Mouse (Mus musculus): ENCODE data around the gene Msi2. TPM values are rescaled to one million over a fixed set of nuclear protein-coding genes. Genes with fewer than 3 reads are reported as not detected.

The Msi2 gene
- polyA plus RNA-seq, 1 experiment = 21.9 TPM

- peaks cover 4% of the 10 kb centered on the region; the same call in 1 of the 2 replicates for H3K4me1 ChIP-seq (ENCODE audit: control insufficient read depth, insufficient read depth, low read length)
- TF ChIP-seq CTCF (IDR thresholded peaks at IDR 0.05; ENCODE audit: control insufficient read depth, insufficient read depth, low read length) (no peak), POLR2A (IDR thresholded peaks at IDR 0.05; ENCODE audit: borderline replicate concordance, control insufficient read depth, low read depth, low read length) (no peak)
- no peak overlapping the region for H3K4me3 ChIP-seq (replicated peaks; ENCODE audit: control insufficient read depth, low read depth, low read length)
- 55% methylated on average over 1 of the region's 1 CpGs for WGBS
- no peak overlapping the region for H3K27ac ChIP-seq (ENCODE audit: control insufficient read depth, insufficient read depth, low read depth, low read length, poor library complexity)
Observed at GRCm38 (mm10) chr11:88634627-88635026, 83.7 kb downstream of the Msi2 start.

GRCm38 (mm10) chr11:88631932-88632230 is 86.4 kb downstream of the Msi2 start:
- H3K4me1 ChIP-seq (ENCODE audit: control insufficient read depth, insufficient read depth, low read length) = peaks cover 4% of the 10 kb centered on the region; the same call in 1 of the 2 replicates
- H3K27ac ChIP-seq (ENCODE audit: control insufficient read depth, insufficient read depth, low read depth, low read length, poor library complexity) = no peak overlapping the region
- TF ChIP-seq CTCF (IDR thresholded peaks at IDR 0.05; ENCODE audit: control insufficient read depth, insufficient read depth, low read length) (no peak), POLR2A (IDR thresholded peaks at IDR 0.05; ENCODE audit: borderline replicate concordance, control insufficient read depth, low read depth, low read length) (no peak)
- no peak overlapping the region for H3K4me3 ChIP-seq (replicated peaks; ENCODE audit: control insufficient read depth, low read depth, low read length)
- WGBS = 21% methylated on average over 3 of the region's 3 CpGs

- H3K4me1 ChIP-seq (ENCODE audit: control insufficient read depth, insufficient read depth, low read length) = peaks cover 4% of the 10 kb centered on the region; the same call in 1 of the 2 replicates
- TF ChIP-seq POLR2A (IDR thresholded peaks at IDR 0.05; ENCODE audit: borderline replicate concordance, control insufficient read depth, low read depth, low read length) (no peak), CTCF (IDR thresholded peaks at IDR 0.05; ENCODE audit: control insufficient read depth, insufficient read depth, low read length) (no peak)
- WGBS = 55% methylated on average over 8 of the region's 8 CpGs
- H3K4me3 ChIP-seq (replicated peaks; ENCODE audit: control insufficient read depth, low read depth, low read length) = no peak overlapping the region
- H3K27ac ChIP-seq (ENCODE audit: control insufficient read depth, insufficient read depth, low read depth, low read length, poor library complexity) = no peak overlapping the region
Observed at GRCm38 (mm10) chr11:88631084-88631931, 87.0 kb downstream of the Msi2 start.

GRCm38 (mm10) chr11:88629619-88630018 is 88.7 kb downstream of the Msi2 start:
- Histone ChIP-seq H3K4me3 (replicated peaks; ENCODE audit: control insufficient read depth, low read depth, low read length) (no peak overlapping the region), H3K4me1 (ENCODE audit: control insufficient read depth, insufficient read depth, low read length) (peaks cover 4% of the 10 kb centered on the region; the same call in 1 of the 2 replicates), H3K27ac (ENCODE audit: control insufficient read depth, insufficient read depth, low read depth, low read length, poor library complexity) (no peak overlapping the region)
- TF ChIP-seq POLR2A (IDR thresholded peaks at IDR 0.05; ENCODE audit: borderline replicate concordance, control insufficient read depth, low read depth, low read length) = no peak
- TF ChIP-seq CTCF (IDR thresholded peaks at IDR 0.05; ENCODE audit: control insufficient read depth, insufficient read depth, low read length) = no peak
- 81% methylated on average over 4 of the region's 4 CpGs for WGBS

GRCm38 (mm10) chr11:88629165-88629564 is 89.1 kb downstream of the Msi2 start:
- Histone ChIP-seq H3K27ac (ENCODE audit: control insufficient read depth, insufficient read depth, low read depth, low read length, poor library complexity) (no peak overlapping the region), H3K4me1 (ENCODE audit: control insufficient read depth, insufficient read depth, low read length) (peaks cover 4% of the 10 kb centered on the region; the same call in 1 of the 2 replicates), H3K4me3 (replicated peaks; ENCODE audit: control insufficient read depth, low read depth, low read length) (no peak overlapping the region)
- TF ChIP-seq POLR2A (IDR thresholded peaks at IDR 0.05; ENCODE audit: borderline replicate concordance, control insufficient read depth, low read depth, low read length) = no peak
- no peak for TF ChIP-seq CTCF (IDR thresholded peaks at IDR 0.05; ENCODE audit: control insufficient read depth, insufficient read depth, low read length)
- WGBS = 79% methylated on average over 4 of the region's 4 CpGs

- H3K27ac ChIP-seq (ENCODE audit: control insufficient read depth, insufficient read depth, low read depth, low read length, poor library complexity) = no peak overlapping the region
- peaks cover 4% of the 10 kb centered on the region; the same call in 1 of the 2 replicates for H3K4me1 ChIP-seq (ENCODE audit: control insufficient read depth, insufficient read depth, low read length)
- no peak for TF ChIP-seq POLR2A (IDR thresholded peaks at IDR 0.05; ENCODE audit: borderline replicate concordance, control insufficient read depth, low read depth, low read length)
- TF ChIP-seq CTCF (IDR thresholded peaks at IDR 0.05; ENCODE audit: control insufficient read depth, insufficient read depth, low read length) = no peak
- H3K4me3 ChIP-seq (replicated peaks; ENCODE audit: control insufficient read depth, low read depth, low read length) = no peak overlapping the region
- WGBS = 60% methylated on average over 3 of the region's 3 CpGs
Observed at GRCm38 (mm10) chr11:88628676-88629075, 89.6 kb downstream of the Msi2 start.

- no peak for TF ChIP-seq POLR2A (IDR thresholded peaks at IDR 0.05; ENCODE audit: borderline replicate concordance, control insufficient read depth, low read depth, low read length)
- no peak for TF ChIP-seq CTCF (IDR thresholded peaks at IDR 0.05; ENCODE audit: control insufficient read depth, insufficient read depth, low read length)
- no peak overlapping the region for H3K4me3 ChIP-seq (replicated peaks; ENCODE audit: control insufficient read depth, low read depth, low read length)
- H3K4me1 ChIP-seq (ENCODE audit: control insufficient read depth, insufficient read depth, low read length) = peaks cover 4% of the 10 kb centered on the region; the same call in 1 of the 2 replicates
- no peak overlapping the region for H3K27ac ChIP-seq (ENCODE audit: control insufficient read depth, insufficient read depth, low read depth, low read length, poor library complexity)
- 38% methylated on average over 7 of the region's 7 CpGs for WGBS
Observed at GRCm38 (mm10) chr11:88627327-88627726, 91.0 kb downstream of the Msi2 start.

- Histone ChIP-seq H3K4me1 (ENCODE audit: control insufficient read depth, insufficient read depth, low read length) (peaks cover 1% of the 10 kb centered on the region; the same call in 1 of the 2 replicates), H3K27ac (ENCODE audit: control insufficient read depth, insufficient read depth, low read depth, low read length, poor library complexity) (no peak overlapping the region), H3K4me3 (replicated peaks; ENCODE audit: control insufficient read depth, low read depth, low read length) (no peak overlapping the region)
- TF ChIP-seq POLR2A (IDR thresholded peaks at IDR 0.05; ENCODE audit: borderline replicate concordance, control insufficient read depth, low read depth, low read length) (no peak), CTCF (IDR thresholded peaks at IDR 0.05; ENCODE audit: control insufficient read depth, insufficient read depth, low read length) (no peak)
- 84% methylated on average over 8 of the region's 8 CpGs for WGBS
Observed at GRCm38 (mm10) chr11:88626576-88626975, 91.7 kb downstream of the Msi2 start.
